Mouse (Mus musculus) bone marrow, adult 2 months (tissue): ENCODE measurements at regions not wholly inside any gene's neighbourhood (a gene's known extent, or its start where the extent isn't known, plus 50 kb on each side); places are given as distances from the start of the nearest gene placed in this dataset.

Experiments
- CTCF ChIP-seq: fragments of 200-500 bp; IDR thresholded peaks from 2 replicates; pipeline ENCODE4 v1.5.1; 2011; ENCODE audit warnings: low read length, control low read depth; ENCODE audit not compliant: control insufficient read depth, insufficient read depth
- POLR2A ChIP-seq: fragments of 200-500 bp; IDR thresholded peaks from 2 replicates; pipeline ENCODE4 v1.6.1; 2011; ENCODE audit warnings: low read depth, mild to moderate bottlenecking, control low read depth, low read length, borderline replicate concordance; ENCODE audit not compliant: control insufficient read depth

GRCm38 (mm10) chr4:95385552-95385951, 171.8 kb upstream of the Fggy start:
- TF ChIP-seq POLR2A (no peak), CTCF (no peak)
